Mouse (Mus musculus) bone marrow, adult 2 months (tissue): ENCODE results near the gene Gm15217.

ENCODE experiments used
- CTCF ChIP-seq: fragments of 200-500 bp; IDR thresholded peaks from 2 replicates; pipeline ENCODE4 v1.5.1; 2011; ENCODE audit warnings: low read length, control low read depth; ENCODE audit not compliant: control insufficient read depth, insufficient read depth
- POLR2A ChIP-seq: fragments of 200-500 bp; IDR thresholded peaks from 2 replicates; pipeline ENCODE4 v1.6.1; 2011; ENCODE audit warnings: low read depth, mild to moderate bottlenecking, control low read depth, low read length, borderline replicate concordance; ENCODE audit not compliant: control insufficient read depth

DNA sequence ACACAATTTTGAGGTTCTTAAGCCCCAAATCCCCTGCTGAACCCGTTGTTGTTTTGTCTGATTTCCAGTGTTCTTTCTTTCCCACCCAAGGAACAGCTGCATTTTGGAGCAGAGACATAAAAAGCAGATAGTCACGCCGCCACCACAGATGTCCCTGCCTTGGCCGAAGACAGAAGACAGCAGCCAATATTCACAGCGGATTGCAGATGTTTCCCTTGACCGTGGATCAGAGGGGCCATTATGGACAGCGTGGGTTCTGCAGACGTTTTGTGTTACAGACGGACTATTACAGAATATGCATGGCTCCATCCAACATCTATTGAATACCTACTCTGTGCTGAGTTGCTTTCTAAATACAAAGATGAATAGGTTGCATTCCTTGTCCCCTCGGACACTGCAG lies 29.8 kb downstream of the Gm15217 start:
- TF ChIP-seq POLR2A: no peak
- TF ChIP-seq CTCF: no peak
